Mouse (Mus musculus) activated CD4-positive, CD25-positive, alpha-beta regulatory T cell, adult 4 months (primary cell): Measurements from ENCODE around the gene Tmem44. TPM values are rescaled to one million over a fixed set of nuclear protein-coding genes. Genes with fewer than 3 reads are reported as not detected.
A peak's percentile ranks its signal among the peaks of the same experiment; 100 is the strongest.

Experiments
- ATAC-seq: one replicate; pipeline ENCODE4 v1.8.0; 2017
- polyA plus RNA-seq, 2 experiments: library from polyadenylated mRNA; unstranded; fragments of 100-300 nt; shearing (Covaris generic); gene quantifications; one replicate each; pipeline ENCODE4 v1.2.1; 2017

The Tmem44 gene
- under 1 TPM in 1 of 2 experiments, not detected in 1; 0.85 TPM for polyA plus RNA-seq

- peak; percentile 15 for ATAC-seq
These were observed at the start of gene Tmem44 for GRCm38 (mm10) chr16:30550748-30551192. TSS of gene Tmem44 (minus strand) at chr16:30550842.

GRCm38 (mm10) chr16:30599491-30600268, 49.0 kb upstream of the Tmem44 start, which contains the start of gene Fam43a:
TSS of gene Fam43a (plus strand) at chr16:30599723.
- ATAC-seq, result peak; percentile 78

- peak; percentile 62 for ATAC-seq
These were observed 46.5 kb upstream of the Tmem44 start for GRCm38 (mm10) chr16:30596959-30597681.

GRCm38 (mm10) chr16:30595835-30596557, 45.4 kb upstream of the Tmem44 start:
- no peak for ATAC-seq

- no peak for ATAC-seq
These were observed 44.7 kb upstream of the Tmem44 start for GRCm38 (mm10) chr16:30595356-30595755.

GRCm38 (mm10) chr16:30591990-30592389, 41.3 kb upstream of the Tmem44 start:
- no peak for ATAC-seq

- no peak for ATAC-seq
These were observed 39.9 kb upstream of the Tmem44 start for GRCm38 (mm10) chr16:30590264-30591209.

- ATAC-seq, result peak; percentile 98
These were observed 37.1 kb upstream of the Tmem44 start, which contains the start of gene Lsg1 for GRCm38 (mm10) chr16:30587494-30588327. TSS of gene Lsg1 (minus strand) at chr16:30587592.

- ATAC-seq, result no peak
These were observed 36.4 kb upstream of the Tmem44 start for GRCm38 (mm10) chr16:30586935-30587493.

- ATAC-seq, result no peak
These were observed 30.1 kb upstream of the Tmem44 start for GRCm38 (mm10) chr16:30580765-30581164.

GRCm38 (mm10) chr16:30576392-30576791, 25.8 kb upstream of the Tmem44 start:
- no peak for ATAC-seq

- ATAC-seq, result no peak
These were observed 25.2 kb upstream of the Tmem44 start for GRCm38 (mm10) chr16:30575815-30576214.

- no peak for ATAC-seq
These were observed 21.6 kb upstream of the Tmem44 start for GRCm38 (mm10) chr16:30572239-30572638.

GRCm38 (mm10) chr16:30571378-30571777, 20.7 kb upstream of the Tmem44 start:
- ATAC-seq, result no peak

- ATAC-seq, result no peak
These were observed 19.5 kb upstream of the Tmem44 start for GRCm38 (mm10) chr16:30570173-30570572.

- no peak for ATAC-seq
These were observed 15.0 kb upstream of the Tmem44 start for GRCm38 (mm10) chr16:30565631-30566030.

- no peak for ATAC-seq
These were observed 10.0 kb upstream of the Tmem44 start for GRCm38 (mm10) chr16:30560601-30561000.

- no peak for ATAC-seq
These were observed 8.8 kb upstream of the Tmem44 start for GRCm38 (mm10) chr16:30559312-30559992.

GRCm38 (mm10) chr16:30554109-30554508, 3.5 kb upstream of the Tmem44 start:
- no peak for ATAC-seq
